Mouse (Mus musculus): ENCODE measurements around the gene Dach2. TPM values are rescaled to one million over a fixed set of nuclear protein-coding genes. Genes with fewer than 3 reads are reported as not detected.

Gene Dach2
- polyA plus RNA-seq, 1 experiment: 1.8 TPM

DNA sequence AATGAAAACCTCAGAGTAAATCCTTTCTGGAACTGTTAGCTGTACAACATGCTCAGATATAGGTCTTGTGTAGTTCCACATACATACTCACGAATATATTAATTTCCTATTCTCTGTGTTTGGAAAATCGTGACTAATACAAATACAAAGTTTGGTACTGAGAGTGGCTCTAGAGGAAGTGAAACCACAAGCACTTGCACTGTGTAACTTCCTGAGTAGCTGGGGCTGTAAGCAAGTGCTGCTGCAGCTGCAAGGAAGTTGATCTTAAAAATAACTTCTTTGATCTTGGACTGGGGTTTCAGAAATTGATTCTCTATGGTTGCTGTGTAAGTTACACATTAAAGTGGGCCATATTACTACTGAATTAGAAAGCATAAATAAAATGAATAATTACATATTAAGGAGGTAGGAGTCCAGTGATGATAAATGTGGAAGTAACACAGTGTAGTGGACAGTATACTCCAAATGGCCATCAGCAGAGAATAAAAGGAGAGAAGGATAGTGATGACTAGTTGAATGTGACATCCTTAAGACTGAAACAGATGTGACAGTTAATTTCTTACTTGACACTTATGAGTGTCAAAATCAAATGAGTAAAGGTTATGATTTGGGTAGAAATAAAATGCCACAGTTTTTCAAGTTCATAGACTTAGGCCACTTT lies 570.7 kb downstream of the Dach2 start:
- H3K27ac ChIP-seq (ENCODE audit: insufficient read depth, low read length): no peak overlapping the region

More for the DNA sequence above, 570.7 kb downstream of the Dach2 start:
- Histone ChIP-seq H3K4me1 (ENCODE audit: control insufficient read depth, insufficient read depth, low read length) (no peaks in the 10 kb centered on the region), H3K4me3 (ENCODE audit: insufficient read depth, low read length) (no peak overlapping the region)
- TF ChIP-seq POLR2A (IDR thresholded peaks at IDR 0.05; ENCODE audit: low read depth, low read length): no peak
- TF ChIP-seq CTCF (IDR thresholded peaks at IDR 0.05; ENCODE audit: borderline replicate concordance, insufficient read depth, low read length): no peak

Other genes starting within 250 kb of the Dach2 start
- gene Chm, start 112.0 kb upstream of the Dach2 start, polyA plus RNA-seq (2011; ENCODE audit: insufficient read length, low read depth, missing spikeins): 47.5 and 54.1 TPM in 2 replicates

All from embryonic fibroblast, embryonic 13.5 days (primary cell).